Mouse (Mus musculus): Measurements from ENCODE around the gene Slc2a9. TPM values are rescaled to one million over a fixed set of nuclear protein-coding genes. Genes with fewer than 3 reads are reported as not detected.

Slc2a9 gene
- polyA plus RNA-seq, 1 experiment from 2014 or later, result 2.3 TPM

DNA sequence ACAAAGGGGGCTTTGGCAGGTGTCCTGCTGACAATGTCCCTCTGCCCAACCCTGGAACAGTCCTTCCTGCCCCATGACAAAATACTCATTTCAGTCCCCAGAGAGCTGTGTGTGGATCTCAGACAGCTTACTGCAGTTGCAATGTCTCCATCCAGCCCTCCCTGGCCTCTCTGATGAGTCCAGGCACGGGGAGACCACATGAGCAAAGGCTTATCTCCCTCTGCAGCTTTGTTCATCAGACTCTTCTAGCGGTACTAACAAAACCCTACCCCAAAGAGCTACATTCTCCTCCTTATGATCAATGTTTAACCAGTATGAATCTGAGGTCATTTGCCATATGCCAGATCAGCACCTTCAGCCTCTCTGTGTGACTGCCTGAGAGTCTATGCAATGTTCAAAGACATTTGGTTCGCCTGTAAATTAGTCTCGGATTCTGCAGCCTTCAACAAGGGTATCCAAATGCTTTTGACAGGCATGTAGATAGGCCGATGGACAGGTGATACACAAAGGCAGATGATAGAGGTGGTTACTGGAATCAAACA, 36.3 kb downstream of the Slc2a9 start:
- Histone ChIP-seq H3K9me3 (replicated peaks) (no peaks in the 10 kb centered on the region), H3K9ac (no peak overlapping the region), H3K4me2 (no peak overlapping the region), H3K27ac (replicated peaks) (no peak overlapping the region), H3K27me3 (no peaks in the 10 kb centered on the region), H3K4me3 (replicated peaks) (no peak overlapping the region), H3K36me3 (replicated peaks) (0 out of 2 replicates have a peak, but pooled peaks cover 4% of the 10 kb centered on the region), H3K4me1 (replicated peaks) (peaks cover 17% of the 10 kb centered on the region)
- WGBS (ENCODE audit: insufficient replicate concordance), result 44% methylated on average over 5 of the region's 5 CpGs
- no peak for ATAC-seq (ENCODE audit: insufficient read depth)

DNA sequence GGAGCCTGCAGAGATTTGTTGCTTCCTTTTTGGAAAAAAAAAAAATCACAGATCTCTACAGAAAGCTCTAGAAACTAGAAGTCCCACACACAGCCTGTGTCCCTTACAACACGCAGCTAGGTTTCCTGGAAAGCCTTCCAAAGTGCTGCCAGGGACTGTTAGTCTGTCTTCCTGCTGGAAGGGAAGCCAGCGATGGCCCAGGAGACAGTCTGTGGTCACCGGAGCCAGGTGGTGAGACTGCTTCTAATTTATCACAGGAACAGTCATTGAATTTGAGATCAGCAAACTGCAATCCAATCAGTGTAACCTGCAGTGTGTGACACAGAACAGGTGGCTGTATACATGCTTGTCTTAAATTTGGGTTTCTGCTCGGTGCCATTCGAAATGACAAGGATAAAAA, 41.7 kb downstream of the Slc2a9 start:
- H3K27ac ChIP-seq (replicated peaks), result no peak overlapping the region
- no peak overlapping the region for H3K4me2 ChIP-seq
- H3K9me3 ChIP-seq (replicated peaks), result no peaks in the 10 kb centered on the region
- no peak overlapping the region for H3K4me3 ChIP-seq (replicated peaks)
- H3K36me3 ChIP-seq (replicated peaks), result no peaks in the 10 kb centered on the region
- H3K4me1 ChIP-seq (replicated peaks), result peaks cover under 1% of the 10 kb centered on the region
- 66% methylated on average over 5 of the region's 5 CpGs for WGBS (ENCODE audit: insufficient replicate concordance)
- no peaks in the 10 kb centered on the region for H3K27me3 ChIP-seq
- ATAC-seq (ENCODE audit: insufficient read depth), result no peak
- H3K9ac ChIP-seq, result no peak overlapping the region

DNA sequence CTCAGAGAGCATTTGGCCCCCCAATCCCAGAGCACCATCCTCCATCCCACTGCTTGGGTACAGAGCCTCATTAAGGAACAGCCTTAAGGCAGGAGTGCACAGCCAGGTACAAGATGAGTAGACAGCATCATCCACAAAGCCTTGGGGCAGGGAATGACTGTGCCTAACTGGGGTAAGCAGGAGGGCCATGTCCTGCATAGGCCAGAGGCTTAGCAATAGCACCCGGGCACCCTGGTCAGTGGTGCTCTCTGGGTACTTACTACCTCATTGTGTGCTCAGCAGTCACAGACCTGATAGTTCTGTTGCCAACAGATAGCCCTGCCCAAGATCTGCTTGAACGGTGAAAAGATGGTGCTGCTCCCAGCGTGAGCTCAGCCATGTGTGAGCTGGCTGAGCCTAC, 52.0 kb downstream of the Slc2a9 start:
- ATAC-seq (ENCODE audit: insufficient read depth), result no peak
- 72% methylated on average over 3 of the region's 3 CpGs for WGBS (ENCODE audit: insufficient replicate concordance)

DNA sequence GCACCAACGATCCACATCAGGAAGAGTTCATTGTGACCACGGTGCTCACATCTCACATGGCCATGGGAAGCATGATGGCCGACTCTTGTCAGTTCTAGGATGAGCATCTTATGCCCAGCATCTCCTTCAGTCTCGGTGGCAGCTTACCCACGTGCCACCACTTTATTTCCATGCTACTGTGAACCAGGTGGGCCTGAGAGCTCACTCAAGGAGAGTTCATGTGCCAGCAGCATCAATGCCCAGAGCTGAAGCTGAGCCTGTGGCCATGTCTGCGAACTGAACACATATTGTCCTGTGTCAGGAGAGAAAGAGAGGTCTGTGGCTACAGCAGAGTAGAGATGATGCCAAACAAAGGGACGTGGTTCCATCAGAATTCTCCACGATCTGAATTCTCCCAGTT, 53.3 kb downstream of the Slc2a9 start:
- ATAC-seq (ENCODE audit: insufficient read depth), result no peak
- Histone ChIP-seq H3K4me1 (replicated peaks) (no peaks in the 10 kb centered on the region), H3K9me3 (replicated peaks) (no peaks in the 10 kb centered on the region), H3K4me3 (replicated peaks) (no peak overlapping the region), H3K4me2 (no peak overlapping the region), H3K9ac (no peak overlapping the region), H3K27me3 (no peaks in the 10 kb centered on the region), H3K36me3 (replicated peaks) (0 out of 2 replicates have a peak, but pooled peaks cover 2% of the 10 kb centered on the region), H3K27ac (replicated peaks) (no peak overlapping the region)
- WGBS (ENCODE audit: insufficient replicate concordance), result 69% methylated on average over 8 of the region's 8 CpGs

More for the DNA sequence above, 52.0 kb downstream of the Slc2a9 start:
- H3K4me1 ChIP-seq (replicated peaks), result no peaks in the 10 kb centered on the region
- H3K9ac ChIP-seq, result no peak overlapping the region
- 0 out of 2 replicates have a peak, but pooled peaks cover 2% of the 10 kb centered on the region for H3K36me3 ChIP-seq (replicated peaks)
- no peak overlapping the region for H3K27ac ChIP-seq (replicated peaks)
- no peak overlapping the region for H3K4me3 ChIP-seq (replicated peaks)
- no peak overlapping the region for H3K4me2 ChIP-seq
- H3K27me3 ChIP-seq, result no peaks in the 10 kb centered on the region
- H3K9me3 ChIP-seq (replicated peaks), result no peaks in the 10 kb centered on the region

DNA sequence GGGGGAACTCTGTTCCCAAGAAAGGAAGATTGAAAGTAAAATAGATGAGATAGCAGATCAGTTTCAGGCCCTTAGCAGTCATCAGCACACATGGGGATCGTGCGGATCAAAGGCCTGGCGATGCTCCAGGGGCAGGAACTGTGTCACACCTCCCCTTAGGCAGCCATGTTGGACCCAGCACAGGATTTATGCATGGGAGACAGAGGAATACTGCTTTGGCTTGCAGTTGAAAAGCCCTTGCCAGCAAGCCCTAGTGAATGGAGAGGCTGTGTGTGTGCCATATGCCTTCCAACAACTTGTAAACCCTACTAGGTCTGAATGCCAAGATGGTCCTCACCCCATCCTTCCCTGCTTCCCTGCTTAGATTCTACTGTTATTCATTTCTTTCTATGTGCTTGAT, 54.8 kb downstream of the Slc2a9 start:
- ATAC-seq (ENCODE audit: insufficient read depth), result no peak
- H3K9me3 ChIP-seq (replicated peaks), result no peaks in the 10 kb centered on the region
- WGBS (ENCODE audit: insufficient replicate concordance), result 79% methylated on average over 3 of the region's 3 CpGs

DNA sequence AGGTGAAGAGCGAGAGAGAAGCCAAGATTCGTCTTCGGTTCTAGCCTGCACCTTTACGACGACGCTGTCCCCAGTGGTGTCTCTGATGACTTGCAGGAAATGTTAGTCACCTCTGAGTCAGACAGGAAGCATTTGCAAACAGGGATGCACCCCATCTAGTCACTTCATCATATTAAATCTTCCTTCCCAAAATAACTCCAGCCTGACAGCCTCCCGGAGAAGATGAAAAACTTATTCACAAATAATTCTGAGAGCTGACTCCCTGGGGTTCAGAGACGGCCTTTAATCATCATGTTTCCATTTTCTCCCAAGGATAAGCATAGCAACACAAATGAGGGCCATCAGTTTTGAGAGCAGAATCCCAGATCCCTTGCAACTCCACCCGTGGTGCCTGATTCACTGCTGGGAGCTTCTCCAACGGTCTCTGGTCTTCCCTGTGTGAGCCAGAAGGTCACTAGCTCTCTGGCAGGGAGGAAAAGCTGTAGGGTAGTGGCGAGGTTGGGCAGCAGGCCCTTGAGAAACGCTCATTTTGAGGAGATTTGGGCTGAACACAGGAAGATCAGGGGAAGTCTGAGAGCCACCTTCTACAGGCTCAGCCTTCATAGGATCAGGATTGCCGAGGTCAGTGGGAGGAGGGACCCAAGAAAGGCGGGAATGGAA, 56.5 kb downstream of the Slc2a9 start:
- H3K27me3 ChIP-seq, result no peaks in the 10 kb centered on the region
- no peak overlapping the region for H3K4me2 ChIP-seq
- no peaks in the 10 kb centered on the region for H3K4me1 ChIP-seq (replicated peaks)
- no peaks in the 10 kb centered on the region for H3K9me3 ChIP-seq (replicated peaks)
- no peak overlapping the region for H3K27ac ChIP-seq (replicated peaks)
- 0 out of 2 replicates have a peak, but pooled peaks cover 2% of the 10 kb centered on the region for H3K36me3 ChIP-seq (replicated peaks)
- WGBS (ENCODE audit: insufficient replicate concordance), result 48% methylated on average over 14 of the region's 14 CpGs
- H3K9ac ChIP-seq, result no peak overlapping the region
- no peak overlapping the region for H3K4me3 ChIP-seq (replicated peaks)
- ATAC-seq (ENCODE audit: insufficient read depth), result no peak

More for the DNA sequence above, 54.8 kb downstream of the Slc2a9 start:
- Histone ChIP-seq H3K9ac (no peak overlapping the region), H3K4me2 (no peak overlapping the region), H3K4me3 (replicated peaks) (no peak overlapping the region), H3K27me3 (no peaks in the 10 kb centered on the region), H3K36me3 (replicated peaks) (0 out of 2 replicates have a peak, but pooled peaks cover 2% of the 10 kb centered on the region), H3K27ac (replicated peaks) (no peak overlapping the region), H3K4me1 (replicated peaks) (no peaks in the 10 kb centered on the region)

DNA sequence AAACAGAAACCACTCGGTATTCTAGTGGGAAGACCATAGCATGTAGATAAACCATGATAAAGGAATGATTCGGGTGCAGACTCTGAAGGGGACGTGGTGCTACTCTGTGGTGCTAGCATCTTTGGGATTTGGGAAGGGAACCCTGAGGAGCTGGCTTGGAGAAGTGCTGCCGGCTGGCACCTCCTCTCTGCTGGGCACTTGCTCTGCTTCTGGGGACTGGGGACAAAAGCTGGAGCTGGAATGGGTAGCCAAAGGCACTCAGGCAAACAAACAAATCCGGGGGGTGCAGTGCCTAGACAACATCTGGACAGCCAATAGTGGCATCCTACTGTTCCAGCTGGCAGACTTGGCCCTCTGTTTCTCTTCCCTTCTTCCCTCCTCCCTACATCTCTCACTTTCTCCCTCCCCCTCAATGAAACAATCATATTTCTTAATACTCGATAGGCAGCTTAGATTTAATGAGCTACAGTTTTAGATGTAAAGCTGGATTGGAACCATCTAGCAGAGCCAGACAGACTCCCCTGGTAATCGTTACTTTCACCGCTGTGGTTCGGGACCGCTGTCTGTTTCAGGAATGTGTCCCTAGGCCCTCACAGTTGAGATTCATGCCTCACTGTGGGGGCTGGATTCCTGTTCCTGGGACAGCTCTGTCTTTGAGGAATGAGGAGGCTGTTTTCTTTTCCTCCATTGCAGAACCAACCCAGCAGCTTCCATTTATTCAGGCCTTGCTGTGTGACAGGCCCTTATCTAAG, 61.7 kb downstream of the Slc2a9 start:
- 72% methylated on average over 10 of the region's 10 CpGs for WGBS (ENCODE audit: insufficient replicate concordance)
- Histone ChIP-seq H3K36me3 (replicated peaks) (peaks cover 21% of the 10 kb centered on the region), H3K4me3 (replicated peaks) (no peak overlapping the region), H3K9me3 (replicated peaks) (0 out of 2 replicates have a peak, but pooled peaks cover 3% of the 10 kb centered on the region), H3K4me2 (no peak overlapping the region), H3K9ac (no peak overlapping the region), H3K27ac (replicated peaks) (no peak overlapping the region), H3K4me1 (replicated peaks) (no peaks in the 10 kb centered on the region), H3K27me3 (no peaks in the 10 kb centered on the region)
- ATAC-seq (ENCODE audit: insufficient read depth), result no peak

DNA sequence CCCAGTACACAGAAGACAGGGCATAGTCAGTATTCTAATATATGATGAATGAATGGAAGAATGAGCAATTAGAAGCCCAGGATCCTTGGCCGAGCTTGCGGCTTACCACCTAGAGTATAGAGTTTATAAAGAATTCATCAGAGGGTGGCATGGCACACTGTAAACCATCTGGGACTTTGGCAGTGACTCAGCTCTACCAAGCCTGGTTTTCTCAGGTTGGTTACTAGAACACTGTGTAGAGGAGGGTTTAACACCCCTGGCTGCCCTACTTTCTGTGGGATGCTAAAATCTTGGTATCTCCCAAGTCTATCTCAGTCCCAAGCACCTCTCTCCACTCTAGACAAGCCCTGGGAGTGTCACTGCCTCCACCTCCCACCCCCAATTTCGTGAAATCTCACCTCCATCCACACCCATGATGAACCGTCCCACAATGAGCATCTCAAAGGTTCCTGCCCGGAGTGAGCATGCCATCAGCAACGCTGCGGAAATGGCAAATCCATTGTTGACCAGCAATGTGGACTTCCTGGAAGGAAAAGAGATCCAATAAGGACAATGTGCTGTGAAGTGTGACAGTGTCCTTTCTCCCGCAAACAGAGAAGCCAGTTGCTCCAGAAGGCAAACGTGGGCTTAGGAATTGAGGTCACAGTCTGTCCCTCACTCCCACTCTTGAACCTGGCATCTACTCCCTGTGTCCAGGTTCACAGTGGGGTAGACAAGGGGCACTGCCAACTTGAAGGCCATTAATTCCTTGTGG, 62.5 kb downstream of the Slc2a9 start:
- Histone ChIP-seq H3K4me2 (no peak overlapping the region), H3K9ac (no peak overlapping the region), H3K36me3 (replicated peaks) (peaks cover 22% of the 10 kb centered on the region), H3K4me1 (replicated peaks) (no peaks in the 10 kb centered on the region), H3K9me3 (replicated peaks) (0 out of 2 replicates have a peak, but pooled peaks cover 3% of the 10 kb centered on the region), H3K4me3 (replicated peaks) (no peak overlapping the region), H3K27ac (replicated peaks) (no peak overlapping the region), H3K27me3 (no peaks in the 10 kb centered on the region)
- no peak for ATAC-seq (ENCODE audit: insufficient read depth)
- 60% methylated on average over 9 of the region's 9 CpGs for whole genome bisulfite sequencing (ENCODE audit: insufficient replicate concordance)

DNA sequence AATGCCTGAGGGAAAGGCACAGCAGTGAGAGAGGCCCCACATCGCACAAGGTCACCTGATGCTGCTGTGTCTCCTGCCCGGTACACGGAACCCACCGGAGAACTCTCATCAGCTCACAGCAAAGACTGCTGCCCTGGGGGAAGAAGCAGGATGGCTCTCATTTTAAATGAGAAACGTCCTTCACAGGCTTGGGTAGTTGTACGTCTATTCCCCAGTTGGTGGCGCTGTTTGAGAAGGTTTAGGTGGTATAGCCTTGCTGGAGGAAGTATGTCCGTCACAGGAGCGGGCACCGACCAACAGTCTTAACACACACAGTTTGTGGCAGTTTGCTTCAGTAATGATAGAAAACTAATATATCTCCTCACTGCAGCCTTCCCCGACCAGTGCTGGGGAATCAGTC, 66.3 kb downstream of the Slc2a9 start:
- H3K4me2 ChIP-seq, result no peak overlapping the region
- H3K27me3 ChIP-seq, result no peaks in the 10 kb centered on the region
- WGBS (ENCODE audit: insufficient replicate concordance), result 81% methylated on average over 11 of the region's 11 CpGs
- H3K36me3 ChIP-seq (replicated peaks), result peaks cover 22% of the 10 kb centered on the region
- H3K4me3 ChIP-seq (replicated peaks), result no peak overlapping the region
- 0 out of 2 replicates have a peak, but pooled peaks cover 3% of the 10 kb centered on the region for H3K9me3 ChIP-seq (replicated peaks)
- H3K9ac ChIP-seq, result no peak overlapping the region
- no peak overlapping the region for H3K27ac ChIP-seq (replicated peaks)
- H3K4me1 ChIP-seq (replicated peaks), result no peaks in the 10 kb centered on the region
- no peak for ATAC-seq (ENCODE audit: insufficient read depth)

DNA sequence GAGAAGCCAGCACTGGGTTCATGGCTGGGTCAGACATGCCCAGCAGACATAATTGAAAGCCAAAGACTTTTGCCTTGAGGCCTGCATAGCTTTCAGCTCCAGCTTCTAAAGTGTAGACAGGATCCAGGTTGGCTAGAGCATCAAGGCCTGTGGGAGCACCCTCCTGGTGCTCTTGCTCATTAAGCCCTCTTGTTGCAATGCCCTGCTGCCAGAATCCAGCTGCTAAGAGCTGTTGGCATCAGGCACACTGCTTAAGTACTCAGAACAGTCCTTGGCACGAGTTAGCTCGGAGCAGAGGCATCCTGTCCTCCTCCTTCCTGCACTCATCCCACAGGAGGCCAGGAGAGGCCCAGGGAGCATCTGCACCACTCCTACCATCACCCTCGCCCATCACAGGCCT, 68.1 kb downstream of the Slc2a9 start:
- Histone ChIP-seq H3K4me2 (no peak overlapping the region), H3K36me3 (replicated peaks) (peaks cover 16% of the 10 kb centered on the region), H3K4me1 (replicated peaks) (no peaks in the 10 kb centered on the region), H3K9ac (no peak overlapping the region), H3K4me3 (replicated peaks) (no peak overlapping the region), H3K27me3 (no peaks in the 10 kb centered on the region), H3K27ac (replicated peaks) (no peak overlapping the region), H3K9me3 (replicated peaks) (0 out of 2 replicates have a peak, but pooled peaks cover 3% of the 10 kb centered on the region)
- no peak for ATAC-seq (ENCODE audit: insufficient read depth)
- whole genome bisulfite sequencing (ENCODE audit: insufficient replicate concordance), result 54% methylated on average over 3 of the region's 3 CpGs

DNA sequence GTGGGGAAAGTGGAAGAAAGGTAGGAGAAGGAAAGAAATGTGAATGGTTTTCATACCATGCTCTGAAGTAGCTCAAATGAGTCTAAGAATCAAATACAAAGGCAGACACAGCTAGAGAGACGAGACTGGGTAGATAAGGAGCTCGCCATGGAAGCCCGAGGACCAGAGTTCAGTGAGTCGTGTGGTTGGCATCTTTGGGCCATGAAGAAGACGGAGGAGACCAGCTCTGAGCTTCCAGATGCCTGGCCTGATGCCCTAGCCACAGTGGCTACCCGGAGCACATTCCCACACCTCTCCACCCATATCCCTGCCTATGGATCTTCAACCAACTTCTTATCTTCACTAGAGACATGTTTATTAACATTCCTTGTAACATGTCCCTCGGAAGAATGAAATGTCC, 71.7 kb downstream of the Slc2a9 start:
- Histone ChIP-seq H3K9me3 (replicated peaks) (no peaks in the 10 kb centered on the region), H3K4me2 (no peak overlapping the region), H3K4me1 (replicated peaks) (peaks cover 10% of the 10 kb centered on the region), H3K27ac (replicated peaks) (no peak overlapping the region), H3K4me3 (replicated peaks) (no peak overlapping the region), H3K36me3 (replicated peaks) (0 out of 2 replicates have a peak, but pooled peaks cover 3% of the 10 kb centered on the region), H3K9ac (no peak overlapping the region), H3K27me3 (no peaks in the 10 kb centered on the region)
- 69% methylated on average over 7 of the region's 7 CpGs for WGBS (ENCODE audit: insufficient replicate concordance)
- no peak for ATAC-seq (ENCODE audit: insufficient read depth)

Data from liver, embryonic 15.5 days (tissue).